Mouse (Mus musculus) spleen, adult 2 months (tissue): ENCODE data around the gene Rplp0. TPM values are rescaled to one million over a fixed set of nuclear protein-coding genes. Genes with fewer than 3 reads are reported as not detected.

Experiments
- DNase-seq, 2 experiments: peaks; one replicate each; pipeline versions ENCODE4 v3.0.0 to v3.0.0-alpha.2; 2012 to 2021; ENCODE audit warnings: low spot score in 2 of 2, low read depth in 1 of 2
- H3K27ac ChIP-seq: fragments of 200-500 bp; 2 replicates; pipeline ENCODE4 v1.5.1; 2012; ENCODE audit warnings: low read length, inconsistent platforms; ENCODE audit not compliant: insufficient read depth
- H3K27me3 ChIP-seq: fragments of 200-500 bp; 2 replicates; pipeline ENCODE4 v1.6.1; 2012; ENCODE audit warnings: mild to moderate bottlenecking, moderate library complexity, low read length, inconsistent platforms; ENCODE audit not compliant: control insufficient read depth, insufficient read depth
- H3K36me3 ChIP-seq: fragments of 200-500 bp; 2 replicates; pipeline ENCODE4 v1.6.1; 2012; ENCODE audit warnings: mild to moderate bottlenecking, low read length, inconsistent platforms; ENCODE audit not compliant: control insufficient read depth, insufficient read depth
- H3K4me1 ChIP-seq: fragments of 200-500 bp; 2 replicates; pipeline ENCODE4 v1.6.1; 2011; ENCODE audit warnings: inconsistent platforms; ENCODE audit not compliant: control insufficient read depth, insufficient read depth, insufficient read length
- H3K4me3 ChIP-seq: fragments of 200-500 bp; 2 replicates; pipeline ENCODE4 v1.5.1; 2011; ENCODE audit warnings: mild to moderate bottlenecking, inconsistent platforms; ENCODE audit not compliant: insufficient read depth, insufficient read length; ENCODE audit errors: extremely low read depth
- CTCF ChIP-seq: fragments of 200-500 bp; IDR thresholded peaks from 2 replicates; pipeline ENCODE4 v1.5.1; 2011; ENCODE audit warnings: mild to moderate bottlenecking, inconsistent platforms; ENCODE audit not compliant: insufficient read depth, insufficient read length, insufficient replicate concordance; ENCODE audit errors: extremely low read depth
- POLR2A ChIP-seq: fragments of 200-500 bp; IDR thresholded peaks from 2 replicates; pipeline ENCODE4 v1.6.1; 2011; ENCODE audit warnings: low read depth, low read length, inconsistent platforms
- WGBS: fragments of 180-500 bp; shearing (Covaris S2); methylation state at CpG from one replicate; pipeline ENCODE4 v1.1.7; 2018; 5-methylcytosine and 5-hydroxymethylcytosine counted together
- polyA plus RNA-seq: library from polyadenylated mRNA; depleted of rRNA; stranded (reverse); fragments of >200 nt; gene quantifications from 2 replicates; pipeline ENCODE4 v1.2.3, GENCODE M21; 2012

The Rplp0 gene
- polyA plus RNA-seq, 1 experiment: 2,476 TPM

GRCm38 (mm10) chr5:115521553-115522461 lies 37.5 kb upstream of the Rplp0 start:
- no peaks in the 10 kb centered on the region for H3K27me3 ChIP-seq
- H3K4me1 ChIP-seq: peaks cover 34% of the 10 kb centered on the region
- 8% methylated on average over 21 of the region's 21 CpGs for WGBS
- no peaks in the 10 kb centered on the region for H3K36me3 ChIP-seq
- peak overlapping the region; percentile 91 for H3K27ac ChIP-seq
- peak overlapping the region; percentile 60 for H3K4me3 ChIP-seq
- DNase-seq: peak; percentile 38 to 47
- TF ChIP-seq CTCF (no peak), POLR2A (no peak)

GRCm38 (mm10) chr5:115522531-115522930 lies 36.7 kb upstream of the Rplp0 start:
- H3K36me3 ChIP-seq: no peaks in the 10 kb centered on the region
- H3K4me3 ChIP-seq: no peak overlapping the region
- no peak for TF ChIP-seq POLR2A
- TF ChIP-seq CTCF: no peak
- H3K27ac ChIP-seq: no peak overlapping the region
- whole genome bisulfite sequencing: 93% methylated on average over 4 of the region's 4 CpGs
- DNase-seq: no peak
- H3K27me3 ChIP-seq: no peaks in the 10 kb centered on the region
- H3K4me1 ChIP-seq: peaks cover 26% of the 10 kb centered on the region

- H3K27me3 ChIP-seq: no peaks in the 10 kb centered on the region
- no peaks in the 10 kb centered on the region for H3K36me3 ChIP-seq
- DNase-seq: no peak
- no peak overlapping the region for H3K27ac ChIP-seq
- H3K4me1 ChIP-seq: peaks cover 25% of the 10 kb centered on the region
- TF ChIP-seq POLR2A: no peak
- 87% methylated on average over 15 of the region's 15 CpGs for WGBS
- H3K4me3 ChIP-seq: no peak overlapping the region
Measured at GRCm38 (mm10) chr5:115522981-115523499, 36.2 kb upstream of the Rplp0 start.

GRCm38 (mm10) chr5:115523971-115524370 lies 35.3 kb upstream of the Rplp0 start:
- Histone ChIP-seq H3K4me1 (peaks cover 24% of the 10 kb centered on the region), H3K27me3 (no peaks in the 10 kb centered on the region), H3K27ac (no peak overlapping the region; the same call in 1 of the 2 replicates), H3K4me3 (no peak overlapping the region), H3K36me3 (no peaks in the 10 kb centered on the region)
- 57% methylated on average over 15 of the region's 15 CpGs for WGBS
- TF ChIP-seq CTCF (no peak), POLR2A (no peak)
- DNase-seq: no peak

- Histone ChIP-seq H3K36me3 (no peaks in the 10 kb centered on the region), H3K27me3 (no peaks in the 10 kb centered on the region), H3K27ac (no peak overlapping the region), H3K4me1 (peaks cover 24% of the 10 kb centered on the region), H3K4me3 (no peak overlapping the region)
- WGBS: 64% methylated on average over 12 of the region's 12 CpGs
- TF ChIP-seq CTCF (no peak), POLR2A (no peak)
- no peak for DNase-seq
Measured at GRCm38 (mm10) chr5:115524471-115524870, 34.8 kb upstream of the Rplp0 start.

GRCm38 (mm10) chr5:115525416-115525815 lies 33.9 kb upstream of the Rplp0 start:
- WGBS: 74% methylated on average over 4 of the region's 4 CpGs
- H3K4me1 ChIP-seq: peaks cover 30% of the 10 kb centered on the region

GRCm38 (mm10) chr5:115525943-115526342 lies 33.3 kb upstream of the Rplp0 start:
- DNase-seq: no peak
- 84% methylated on average over 9 of the region's 9 CpGs for WGBS
- Histone ChIP-seq H3K4me3 (no peak overlapping the region), H3K27ac (no peak overlapping the region), H3K36me3 (no peaks in the 10 kb centered on the region), H3K27me3 (no peaks in the 10 kb centered on the region), H3K4me1 (peaks cover 28% of the 10 kb centered on the region)
- TF ChIP-seq CTCF (no peak), POLR2A (no peak)

More at GRCm38 (mm10) chr5:115525416-115525815, 33.9 kb upstream of the Rplp0 start:
- Histone ChIP-seq H3K4me3 (no peak overlapping the region), H3K36me3 (no peaks in the 10 kb centered on the region), H3K27ac (no peak overlapping the region), H3K27me3 (no peaks in the 10 kb centered on the region)
- TF ChIP-seq CTCF (no peak), POLR2A (no peak)
- no peak for DNase-seq
